Comparison of ENCODE assay signal across 8 mouse cellular contexts in the genomic region with DNA sequence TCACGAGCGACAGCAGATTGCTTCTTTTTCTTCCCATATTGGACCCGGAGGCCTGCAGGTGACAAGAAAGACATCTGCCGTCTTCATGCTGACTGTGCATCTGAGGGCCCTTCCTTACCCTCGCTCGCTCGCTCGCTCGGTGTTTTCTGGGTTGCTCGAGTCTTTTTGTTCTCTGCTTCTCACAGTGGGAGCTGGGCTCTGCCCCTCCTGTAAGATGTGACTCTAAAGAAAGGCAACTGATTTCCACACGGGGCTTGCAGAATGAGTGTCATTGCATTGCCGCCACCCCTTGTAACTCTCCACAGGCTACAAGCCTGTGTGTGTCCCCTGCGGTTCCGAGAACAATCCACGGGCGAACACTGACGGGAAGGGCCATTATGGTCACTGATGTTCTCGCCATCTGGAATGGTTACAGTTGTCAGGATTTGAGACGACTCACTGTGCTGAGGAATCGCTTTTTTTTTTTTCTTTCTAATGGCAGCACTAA.
DNase-seq lines count a peak whose midpoint lies in the region; ATAC-seq and TF ChIP-seq lines count a peak whose summit lies in the region.

No protein-coding gene starts in this region.

- H3K4me3 ChIP-seq in heart, embryonic 10.5 days = peak overlapping the region; percentile 57
- H3K4me3 ChIP-seq in CH12.LX (replicated peaks in 1 of 3; ENCODE audit: low read depth in 2 of 3, low read length in 2 of 3, poor library complexity in 1 of 3) = no peak overlapping the region
- H3K4me3 ChIP-seq in intestine, embryonic 16.5 days (ENCODE audit: low read length) = peak overlapping the region; percentile 20
- H3K4me3 ChIP-seq in neural tube, embryonic 12.5 days = peak overlapping the region; percentile 19; the same call in 1 of the 2 replicates

- ATAC-seq in intestine, embryonic 16.5 days = no peak
- peak; percentile 83 for ATAC-seq in neural tube, embryonic 12.5 days (ENCODE audit: low FRiP score, low read depth)

- 7% methylated on average over 20 of the region's 20 CpGs for WGBS in heart, embryonic 10.5 days
- WGBS in intestine, embryonic 16.5 days = 13% methylated on average over 20 of the region's 20 CpGs
- under 1% methylated on average over 20 of the region's 20 CpGs for WGBS in neural tube, embryonic 12.5 days

- TF ChIP-seq EP300 in CH12.LX (IDR thresholded peaks at IDR 0.05; ENCODE audit: low read length) = no peak

- no peak for TF ChIP-seq POLR2A in CH12.LX (IDR thresholded peaks at IDR 0.05; ENCODE audit: low read depth, low read length)

- H3K27me3 ChIP-seq in heart, embryonic 10.5 days (ENCODE audit: insufficient read depth, poor library complexity, severe bottlenecking) = peaks cover 27% of the 10 kb centered on the region
- H3K27me3 ChIP-seq in CH12.LX (replicated peaks) = no peaks in the 10 kb centered on the region
- no peaks in the 10 kb centered on the region for H3K27me3 ChIP-seq in intestine, embryonic 16.5 days (replicated peaks; ENCODE audit: control insufficient read depth, insufficient read depth, low read length)
- no peaks in the 10 kb centered on the region for H3K27me3 ChIP-seq in neural tube, embryonic 12.5 days (replicated peaks)

- in situ Hi-C loops in CH12.LX (cut with MboI; ENCODE audit: low pct_ligation_motif_present, low pct_unique_long_range_greater_than_20kb, low sequenced_read_pairs) = no loop called here

- no peak for DNase-seq in heart, embryonic 10.5 days (ENCODE audit: low spot score)
- no peak for DNase-seq in heart, adult 18-20 months
- no peak for DNase-seq in CH12.LX (ENCODE audit: extremely low read depth)
- peak; percentile 46 for DNase-seq in embryo, embryonic 9.5 days (ENCODE audit: extremely low spot score)
- DNase-seq in urinary bladder, adult 2 months (ENCODE audit: low spot score) = no peak
- DNase-seq in right cerebral cortex, adult 2 months (ENCODE audit: low spot score in 2 of 2) = no peak

- dilution Hi-C loops in CH12.LX (cut with MboI; ENCODE audit: extremely low pct_ligation_motif_present, extremely low pct_unique_long_range_greater_than_20kb, low sequenced_read_pairs) = no loop called here

- H3K27ac ChIP-seq in heart, embryonic 10.5 days = no peak overlapping the region
- no peak overlapping the region for H3K27ac ChIP-seq in CH12.LX (ENCODE audit: insufficient read depth, low read depth)
- no peak overlapping the region for H3K27ac ChIP-seq in intestine, embryonic 16.5 days (ENCODE audit: low read length)
- H3K27ac ChIP-seq in neural tube, embryonic 12.5 days = 0 out of 2 replicates have a peak overlapping the region, but pooled peaks have one; percentile 20

- no peak for TF ChIP-seq CTCF in CH12.LX (conservative IDR thresholded peaks at IDR 0.05 in 1 of 2, IDR thresholded peaks at IDR 0.05 in 1 of 2; ENCODE audit: low read depth in 2 of 2, low read length in 2 of 2)

- H3K9ac ChIP-seq in CH12.LX (ENCODE audit: insufficient read depth, low read depth) = no peak overlapping the region
- 0 out of 2 replicates have a peak overlapping the region, but pooled peaks have one; percentile 13 for H3K9ac ChIP-seq in intestine, embryonic 16.5 days (ENCODE audit: low read depth, low read length)
- H3K9ac ChIP-seq in neural tube, embryonic 12.5 days = no peak overlapping the region

- no peaks in the 10 kb centered on the region for H3K9me3 ChIP-seq in heart, embryonic 10.5 days
- H3K9me3 ChIP-seq in CH12.LX (replicated peaks; ENCODE audit: low read length) = no peaks in the 10 kb centered on the region
- no peaks in the 10 kb centered on the region for H3K9me3 ChIP-seq in intestine, embryonic 16.5 days (ENCODE audit: control insufficient read depth, low read length)
- H3K9me3 ChIP-seq in neural tube, embryonic 12.5 days = no peaks in the 10 kb centered on the region

- H3K4me1 ChIP-seq in heart, embryonic 10.5 days = peaks cover 12% of the 10 kb centered on the region
- H3K4me1 ChIP-seq in CH12.LX (ENCODE audit: control insufficient read depth in 1 of 2, insufficient read depth in 2 of 2) = peaks cover 0 to 42% of the 10 kb centered on the region in 2 experiments; a peak in 3 of 4 replicates
- peaks cover 6% of the 10 kb centered on the region; the same call in 1 of the 2 replicates for H3K4me1 ChIP-seq in intestine, embryonic 16.5 days (ENCODE audit: control insufficient read depth, insufficient read depth, low read length)
- peaks cover 14% of the 10 kb centered on the region for H3K4me1 ChIP-seq in neural tube, embryonic 12.5 days

- no peak overlapping the region for H3K4me2 ChIP-seq in CH12.LX (ENCODE audit: insufficient read depth, low read depth, poor library complexity, severe bottlenecking)
- peak overlapping the region; percentile 55 for H3K4me2 ChIP-seq in intestine, embryonic 16.5 days (ENCODE audit: low read depth, low read length)
- H3K4me2 ChIP-seq in neural tube, embryonic 12.5 days (replicated peaks) = peak overlapping the region; percentile 53

- H3K79me2 ChIP-seq in CH12.LX (replicated peaks; ENCODE audit: control insufficient read depth, extremely low read depth, insufficient read depth, poor library complexity, severe bottlenecking) = no peaks in the 10 kb centered on the region

- no peaks in the 10 kb centered on the region for H3K36me3 ChIP-seq in heart, embryonic 10.5 days
- no peaks in the 10 kb centered on the region for H3K36me3 ChIP-seq in CH12.LX (replicated peaks in 1 of 2; ENCODE audit: control insufficient read depth in 1 of 2, insufficient read depth in 1 of 2, low read length in 1 of 2)
- H3K36me3 ChIP-seq in intestine, embryonic 16.5 days (ENCODE audit: control insufficient read depth, insufficient read depth, low read length) = no peaks in the 10 kb centered on the region
- H3K36me3 ChIP-seq in neural tube, embryonic 12.5 days = no peaks in the 10 kb centered on the region

- no peak for TF ChIP-seq RAD21 in CH12.LX (IDR thresholded peaks at IDR 0.05; ENCODE audit: low read depth, low read length)

TF ChIP-seq in CH12.LX, 34 proteins besides CTCF, POLR2A, EP300 and RAD21:
- TF ChIP-seq JUN (IDR thresholded peaks at IDR 0.05; ENCODE audit: insufficient read depth, low read depth, low read length) (no peak), JUND (conservative IDR thresholded peaks at IDR 0.05; ENCODE audit: low read depth, low read length) (no peak), MAFK (IDR thresholded peaks at IDR 0.05; ENCODE audit: insufficient replicate concordance, low read length) (peak; percentile 46; the same call in 1 of the 2 replicates), TCF12 (IDR thresholded peaks at IDR 0.05; ENCODE audit: low read depth, low read length) (no peak), MXI1 (IDR thresholded peaks at IDR 0.05; ENCODE audit: low read depth, low read length) (no peak), NRF1 (IDR thresholded peaks at IDR 0.05; ENCODE audit: low read depth, low read length) (no peak), ZNF384 (IDR thresholded peaks at IDR 0.05; ENCODE audit: low read depth, low read length) (0 out of 2 replicates have a peak, but pooled peaks have one; percentile 11), E2F4 (IDR thresholded peaks at IDR 0.05; ENCODE audit: insufficient replicate concordance, low read depth, low read length) (no peak)
TF ChIP-seq in CH12.LX: peak in this region for 2.

Comparison
In these comparisons a context has a peak if more than half of its experiments do, and no peak if none do; other contexts are left out.
1. H3K4me3 ChIP-seq: peak in heart, embryonic 10.5 days (single experiment), intestine, embryonic 16.5 days (single experiment) and neural tube, embryonic 12.5 days (single experiment); none in CH12.LX (0 of 3).